Mouse (Mus musculus) inflammation-experienced regulatory T-cells (primary cell): ENCODE data around the gene Syngr2. TPM values are rescaled to one million over a fixed set of nuclear protein-coding genes. Genes with fewer than 3 reads are reported as not detected.

Source experiments
- polyA plus RNA-seq, 2 experiments: library from polyadenylated mRNA; unstranded; fragments of 100-300 nt; shearing (Covaris generic); gene quantifications; one replicate each; pipeline ENCODE4 v1.2.1; 2017

Syngr2 gene
- 100 to 1,000 TPM; 132 to 205 TPM for polyA plus RNA-seq

GRCm38 (mm10) chr11:117809407-117810311, at the start of gene Syngr2, which contains the start of gene Gm20708:
Gene Syngr2 (plus strand): TSS chr11:117809668.
Gene Gm20708 (plus strand): TSS chr11:117809668.

GRCm38 (mm10) chr11:117781993-117782704, 27.3 kb upstream of the Syngr2 start, which contains the start of the genes Tmc8 and Tmc6:
Gene Tmc8 (plus strand): TSS chr11:117782076.
Gene Tmc6 (minus strand): TSS chr11:117782198.

GRCm38 (mm10) chr11:117797511-117798159, 11.8 kb upstream of the Syngr2 start, which contains the start of gene 6030468B19Rik:
Gene 6030468B19Rik (plus strand): TSS chr11:117797660.

GRCm38 (mm10) chr11:117825333-117826101, 16.0 kb downstream of the Syngr2 start, which contains the start of the genes Afmid and Tk1:
Gene Afmid (plus strand): TSS chr11:117825924.
Gene Tk1 (minus strand): TSS chr11:117826092.

GRCm38 (mm10) chr11:117848985-117849671, 39.7 kb downstream of the Syngr2 start, which contains the start of gene Birc5:
Gene Birc5 (plus strand): TSS chr11:117849251.

GRCm38 (mm10) chr11:117860601-117861000, 51.1 kb downstream of the Syngr2 start, which contains the start of gene Tmem235:
Gene Tmem235 (plus strand): TSS chr11:117860752.

Other genes starting within 250 kb of the Syngr2 start
- 10 to 100 TPM; 18.2 to 19.0 TPM for gene Tnrc6c, start 155.4 kb upstream of the Syngr2 start, polyA plus RNA-seq
- 100 to 1,000 TPM; 120 to 139 TPM for gene Tmc8, start 27.6 kb upstream of the Syngr2 start, polyA plus RNA-seq
- gene Tmc6, start 27.5 kb upstream of the Syngr2 start, polyA plus RNA-seq = 100 to 1,000 TPM; 141 to 153 TPM
- 1 to 10 TPM in 1 of 2 experiments, not detected in 1; 1.2 TPM for gene 6030468B19Rik, start 12.0 kb upstream of the Syngr2 start, polyA plus RNA-seq
- 1 to 10 TPM; 2.6 to 4.0 TPM for gene Gm20708, start within 50 bp of the Syngr2 start, polyA plus RNA-seq
- gene Afmid, start 16.3 kb downstream of the Syngr2 start, polyA plus RNA-seq = 10 to 100 TPM; 24.6 to 27.6 TPM
- gene Tk1, start 16.4 kb downstream of the Syngr2 start, polyA plus RNA-seq = 10 to 100 TPM; 14.0 to 29.6 TPM
- gene Birc5, start 39.6 kb downstream of the Syngr2 start, polyA plus RNA-seq = 1 to 10 TPM; 3.6 to 9.1 TPM
- gene Tmem235, start 51.1 kb downstream of the Syngr2 start, polyA plus RNA-seq = under 1 TPM in 1 of 2 experiments, not detected in 1; 0.45 TPM
- gene Tha1, start 63.8 kb downstream of the Syngr2 start, polyA plus RNA-seq = 10 to 100 TPM; 14.9 to 22.7 TPM
- 100 to 1,000 TPM; 104 to 139 TPM for gene Socs3, start 160.4 kb downstream of the Syngr2 start, polyA plus RNA-seq
- gene Pgs1, start 176.6 kb downstream of the Syngr2 start, polyA plus RNA-seq = 10 to 100 TPM; 50.8 to 53.9 TPM